Mouse (Mus musculus): ENCODE data around the gene Zyg11b. TPM values are rescaled to one million over a fixed set of nuclear protein-coding genes. Genes with fewer than 3 reads are reported as not detected.

Gene Zyg11b
- polyA plus RNA-seq, 1 experiment = 58.5 TPM

- TF ChIP-seq CTCF (IDR thresholded peaks at IDR 0.05; ENCODE audit: borderline replicate concordance, extremely low read depth, insufficient read depth, insufficient read length) (no peak), POLR2A (IDR thresholded peaks at IDR 0.05; ENCODE audit: borderline replicate concordance, extremely low read depth, insufficient read depth, insufficient read length, poor library complexity, severe bottlenecking) (no peak)
- no peak for DNase-seq (ENCODE audit: low read depth)
Measured at GRCm38 (mm10) chr4:108233654-108234053, 67.2 kb downstream of the Zyg11b start.

- no peak for DNase-seq (ENCODE audit: low read depth)
Measured at GRCm38 (mm10) chr4:108225341-108225872, 75.5 kb downstream of the Zyg11b start.

GRCm38 (mm10) chr4:108222507-108222906, 78.4 kb downstream of the Zyg11b start:
- no peak for TF ChIP-seq POLR2A (IDR thresholded peaks at IDR 0.05; ENCODE audit: borderline replicate concordance, extremely low read depth, insufficient read depth, insufficient read length, poor library complexity, severe bottlenecking)
- no peak for TF ChIP-seq CTCF (IDR thresholded peaks at IDR 0.05; ENCODE audit: borderline replicate concordance, extremely low read depth, insufficient read depth, insufficient read length)
- no peak for DNase-seq (ENCODE audit: low read depth)

More at GRCm38 (mm10) chr4:108225341-108225872, 75.5 kb downstream of the Zyg11b start:
- TF ChIP-seq CTCF (IDR thresholded peaks at IDR 0.05; ENCODE audit: borderline replicate concordance, extremely low read depth, insufficient read depth, insufficient read length) (no peak), POLR2A (IDR thresholded peaks at IDR 0.05; ENCODE audit: borderline replicate concordance, extremely low read depth, insufficient read depth, insufficient read length, poor library complexity, severe bottlenecking) (no peak)

GRCm38 (mm10) chr4:108219019-108219418, 81.9 kb downstream of the Zyg11b start:
- TF ChIP-seq POLR2A (IDR thresholded peaks at IDR 0.05; ENCODE audit: borderline replicate concordance, extremely low read depth, insufficient read depth, insufficient read length, poor library complexity, severe bottlenecking) (no peak), CTCF (IDR thresholded peaks at IDR 0.05; ENCODE audit: borderline replicate concordance, extremely low read depth, insufficient read depth, insufficient read length) (no peak)
- DNase-seq (ENCODE audit: low read depth) = peak; percentile 14

- TF ChIP-seq POLR2A (IDR thresholded peaks at IDR 0.05; ENCODE audit: borderline replicate concordance, extremely low read depth, insufficient read depth, insufficient read length, poor library complexity, severe bottlenecking) (no peak), CTCF (IDR thresholded peaks at IDR 0.05; ENCODE audit: borderline replicate concordance, extremely low read depth, insufficient read depth, insufficient read length) (no peak)
- peak; percentile 3 for DNase-seq (ENCODE audit: low read depth)
Measured at GRCm38 (mm10) chr4:108217332-108218179, 83.3 kb downstream of the Zyg11b start, which contains the start of gene Zyg11a. Gene Zyg11a, minus strand, starts transcription at chr4:108218048.

DNA sequence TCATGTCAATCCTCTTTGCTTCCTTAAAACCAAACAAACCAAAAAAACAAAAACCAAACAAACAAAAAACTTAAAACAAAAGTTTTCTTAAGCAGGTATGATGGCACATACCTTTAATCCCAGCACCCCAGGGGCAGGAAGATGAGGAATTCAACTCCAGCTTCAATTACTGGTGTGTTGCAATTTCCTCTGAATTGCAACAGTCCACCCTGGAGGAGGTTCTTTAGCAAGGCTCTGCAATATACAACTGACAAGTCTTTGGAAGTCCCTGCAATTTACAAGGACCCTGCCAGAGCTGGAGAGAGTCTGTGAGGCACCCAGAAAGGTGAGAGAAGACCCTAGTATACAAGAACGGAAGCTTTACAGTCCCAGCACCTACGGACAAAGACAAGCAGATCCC, 87.9 kb downstream of the Zyg11b start:
- TF ChIP-seq POLR2A (IDR thresholded peaks at IDR 0.05; ENCODE audit: borderline replicate concordance, extremely low read depth, insufficient read depth, insufficient read length, poor library complexity, severe bottlenecking) (no peak), CTCF (IDR thresholded peaks at IDR 0.05; ENCODE audit: borderline replicate concordance, extremely low read depth, insufficient read depth, insufficient read length) (no peak)
- no peak for DNase-seq (ENCODE audit: low read depth)

- TF ChIP-seq POLR2A (IDR thresholded peaks at IDR 0.05; ENCODE audit: borderline replicate concordance, extremely low read depth, insufficient read depth, insufficient read length, poor library complexity, severe bottlenecking) (no peak), CTCF (IDR thresholded peaks at IDR 0.05; ENCODE audit: borderline replicate concordance, extremely low read depth, insufficient read depth, insufficient read length) (no peak)
- DNase-seq (ENCODE audit: low read depth) = no peak
Measured at GRCm38 (mm10) chr4:108204629-108205028, 96.3 kb downstream of the Zyg11b start.

GRCm38 (mm10) chr4:108199236-108199635, 101.7 kb downstream of the Zyg11b start:
- no peak for TF ChIP-seq CTCF (IDR thresholded peaks at IDR 0.05; ENCODE audit: borderline replicate concordance, extremely low read depth, insufficient read depth, insufficient read length)
- no peak for TF ChIP-seq POLR2A (IDR thresholded peaks at IDR 0.05; ENCODE audit: borderline replicate concordance, extremely low read depth, insufficient read depth, insufficient read length, poor library complexity, severe bottlenecking)
- DNase-seq (ENCODE audit: low read depth) = no peak

DNA sequence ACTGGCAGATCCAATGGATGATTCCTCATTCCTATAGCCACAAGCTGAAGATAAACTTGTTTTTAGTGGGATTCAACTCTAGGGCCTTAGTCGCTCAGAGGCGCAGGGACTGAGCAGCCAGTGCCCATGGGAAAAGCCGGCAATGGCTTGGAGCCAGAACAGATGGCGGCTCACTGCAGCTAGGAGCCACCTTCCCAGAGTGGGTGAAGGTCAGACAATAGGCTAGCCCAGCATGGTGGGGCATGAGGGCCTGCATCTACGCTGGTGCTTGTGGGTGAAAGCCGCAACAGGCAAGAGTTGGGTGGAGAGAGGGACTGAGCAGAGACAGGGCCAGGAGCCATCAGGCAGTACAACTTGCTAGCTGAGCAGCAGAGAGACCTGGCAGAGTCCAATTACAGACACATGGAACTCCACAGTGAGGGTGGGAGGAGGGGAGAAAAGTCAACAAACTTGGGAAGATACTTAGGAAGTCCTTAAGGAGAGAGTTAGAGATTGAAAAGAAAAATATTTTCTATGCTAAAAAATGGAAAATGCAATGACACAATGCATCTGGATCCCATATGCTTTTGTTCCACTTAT, 104.5 kb downstream of the Zyg11b start:
- peak; percentile 45 for DNase-seq (ENCODE audit: low read depth)
- TF ChIP-seq POLR2A (IDR thresholded peaks at IDR 0.05; ENCODE audit: borderline replicate concordance, extremely low read depth, insufficient read depth, insufficient read length, poor library complexity, severe bottlenecking) (no peak), CTCF (IDR thresholded peaks at IDR 0.05; ENCODE audit: borderline replicate concordance, extremely low read depth, insufficient read depth, insufficient read length) (no peak)

GRCm38 (mm10) chr4:108192821-108193323, 108.0 kb downstream of the Zyg11b start:
- TF ChIP-seq CTCF (IDR thresholded peaks at IDR 0.05; ENCODE audit: borderline replicate concordance, extremely low read depth, insufficient read depth, insufficient read length) (no peak), POLR2A (IDR thresholded peaks at IDR 0.05; ENCODE audit: borderline replicate concordance, extremely low read depth, insufficient read depth, insufficient read length, poor library complexity, severe bottlenecking) (no peak)
- DNase-seq (ENCODE audit: low read depth) = no peak

GRCm38 (mm10) chr4:108182278-108182677, 118.6 kb downstream of the Zyg11b start:
- no peak for TF ChIP-seq CTCF (IDR thresholded peaks at IDR 0.05; ENCODE audit: borderline replicate concordance, extremely low read depth, insufficient read depth, insufficient read length)
- no peak for TF ChIP-seq POLR2A (IDR thresholded peaks at IDR 0.05; ENCODE audit: borderline replicate concordance, extremely low read depth, insufficient read depth, insufficient read length, poor library complexity, severe bottlenecking)
- DNase-seq (ENCODE audit: low read depth) = peak; percentile 3

Other genes with a start within 250 kb of the Zyg11b start
- gene Podn, start 204.7 kb downstream of the Zyg11b start, polyA plus RNA-seq (2012; rRNA removed) = 2.2 and 2.8 TPM in 2 replicates
- 115 and 124 TPM in 2 replicates for gene Scp2, start 156.1 kb downstream of the Zyg11b start, polyA plus RNA-seq (2012; rRNA removed)
- gene Echdc2, start 135.7 kb downstream of the Zyg11b start, polyA plus RNA-seq (2012; rRNA removed) = 15.1 and 33.0 TPM in 2 replicates
- gene Zyg11a, start 83.0 kb downstream of the Zyg11b start, polyA plus RNA-seq (2012; rRNA removed) = 0.03 and 0.13 TPM in 2 replicates
- 17.5 and 18.8 TPM in 2 replicates for gene Coa7, start 27.0 kb upstream of the Zyg11b start, polyA plus RNA-seq (2012; rRNA removed)
- 4.7 and 6.1 TPM in 2 replicates for gene Shisal2a, start 82.3 kb upstream of the Zyg11b start, polyA plus RNA-seq (2012; rRNA removed)
- gene Gpx7, start 105.9 kb upstream of the Zyg11b start, polyA plus RNA-seq (2012; rRNA removed) = 24.7 and 27.2 TPM in 2 replicates
- gene Tut4, start 158.3 kb upstream of the Zyg11b start, polyA plus RNA-seq (2012; rRNA removed) = 158 and 180 TPM in 2 replicates

Data from brain, embryonic 14.5 days (tissue).